Mouse (Mus musculus): Measurements from ENCODE around the gene Pank3.
"Not testable (repeated sequence)": the region's sequence is repeated elsewhere in the genome, so short reads cannot be mapped to it uniquely, and the experiment has no call there.

- not testable (repeated sequence) for TF ChIP-seq CTCF (IDR thresholded peaks at IDR 0.05; ENCODE audit: insufficient read depth, low read length); POLR2A (IDR thresholded peaks at IDR 0.05; ENCODE audit: borderline replicate concordance, extremely low read depth, low read depth, low read length)
Measured at GRCm38 (mm10) chr11:35792800-35793199, 23.5 kb downstream of the Pank3 start.
